Mouse (Mus musculus): ENCODE results near the gene Cbfb. TPM values are rescaled to one million over a fixed set of nuclear protein-coding genes. Genes with fewer than 3 reads are reported as not detected.

The Cbfb gene
- total RNA-seq, 1 experiment from 2014 or later = 60.1 TPM

Other genes with a start within 250 kb of the Cbfb start
- 3.1 and 12.0 TPM in 2 replicates for gene Ces2e, start 244.4 kb upstream of the Cbfb start, total RNA-seq (2021)
- gene Ces2f, start 223.3 kb upstream of the Cbfb start, total RNA-seq (2021) = not detected in 2 replicates
- gene Ces2g, start 209.0 kb upstream of the Cbfb start, total RNA-seq (2021) = 3.5 and 8.3 TPM in 2 replicates
- 0.15 and 2.7 TPM in 2 replicates for gene Ces2h, start 169.8 kb upstream of the Cbfb start, total RNA-seq (2021)
- 3.1 and 78.7 TPM in 2 replicates for gene Ces3a, start 122.1 kb upstream of the Cbfb start, total RNA-seq (2021)
- 1.5 TPM in 1 of 2 replicates, not detected in the other for gene Ces3b, start 86.9 kb upstream of the Cbfb start, total RNA-seq (2021)
- not detected in 2 replicates for gene Ces4a, start 38.9 kb upstream of the Cbfb start, total RNA-seq (2021)
- gene D230025D16Rik, start 54.5 kb downstream of the Cbfb start, total RNA-seq (2021) = 34.9 and 38.7 TPM in 2 replicates
- 3.6 and 5.0 TPM in 2 replicates for gene B3gnt9, start 84.5 kb downstream of the Cbfb start, total RNA-seq (2021)
- gene Tradd, start 93.9 kb downstream of the Cbfb start, total RNA-seq (2021) = 12.7 and 15.9 TPM in 2 replicates
- gene Fbxl8, start 94.0 kb downstream of the Cbfb start, total RNA-seq (2021) = 3.3 and 5.0 TPM in 2 replicates
- gene Hsf4, start 99.1 kb downstream of the Cbfb start, total RNA-seq (2021) = 0.41 and 0.70 TPM in 2 replicates
- 11.5 and 13.4 TPM in 2 replicates for gene Nol3, start 105.5 kb downstream of the Cbfb start, total RNA-seq (2021)
- gene 4931428F04Rik, start 119.2 kb downstream of the Cbfb start, total RNA-seq (2021) = 2.6 and 4.6 TPM in 2 replicates
- gene Exoc3l, start 125.4 kb downstream of the Cbfb start, total RNA-seq (2021) = 16.0 and 20.2 TPM in 2 replicates
- 44.5 and 44.9 TPM in 2 replicates for gene E2f4, start 127.0 kb downstream of the Cbfb start, total RNA-seq (2021)
- 3.9 and 5.0 TPM in 2 replicates for gene Elmo3, start 134.9 kb downstream of the Cbfb start, total RNA-seq (2021)
- gene Lrrc29, start 155.6 kb downstream of the Cbfb start, total RNA-seq (2021) = 4.7 and 6.6 TPM in 2 replicates
- gene Tmem208, start 155.7 kb downstream of the Cbfb start, total RNA-seq (2021) = 47.7 and 48.6 TPM in 2 replicates
- 11.9 and 15.7 TPM in 2 replicates for gene Fhod1, start 177.3 kb downstream of the Cbfb start, total RNA-seq (2021)
- gene Slc9a5, start 178.2 kb downstream of the Cbfb start, total RNA-seq (2021) = 1.9 TPM in 2 replicates
- 0.26 and 0.98 TPM in 2 replicates for gene Plekhg4, start 202.6 kb downstream of the Cbfb start, total RNA-seq (2021)
- gene Kctd19, start 242.8 kb downstream of the Cbfb start, total RNA-seq (2021) = 0.26 TPM in 2 replicates
- gene Lrrc36, start 242.9 kb downstream of the Cbfb start, total RNA-seq (2021) = 4.0 and 6.0 TPM in 2 replicates

Measured in adrenal gland, postnatal 14 days (tissue).